Mouse (Mus musculus) myocyte (in vitro differentiated cells): ENCODE results near the gene Mmgt2.
A peak's percentile ranks its signal among the peaks of the same experiment; 100 is the strongest.

Experiments
- CEBPB ChIP-seq: IDR thresholded peaks from 2 replicates; pipeline ENCODE4 v1.6.1; 2011; ENCODE audit warnings: mild to moderate bottlenecking, moderate library complexity; ENCODE audit not compliant: poor library complexity, insufficient read depth, severe bottlenecking
- E2F4 ChIP-seq: IDR thresholded peaks from one replicate; pipeline ENCODE4 v1.6.1; 2011; ENCODE audit warnings: mild to moderate bottlenecking, control low read depth, moderate library complexity; ENCODE audit not compliant: insufficient read depth
- MAX ChIP-seq: IDR thresholded peaks from one replicate; pipeline ENCODE4 v1.6.1; 2011; ENCODE audit warnings: low read depth, mild to moderate bottlenecking, control low read depth
- MYOD1 ChIP-seq, 3 experiments: IDR thresholded peaks; one replicate each; pipeline ENCODE4 v1.6.1; 2011; ENCODE audit warnings: control low read depth in 2 of 3, low read depth in 2 of 3, mild to moderate bottlenecking in 2 of 3, moderate library complexity in 1 of 3; ENCODE audit not compliant: insufficient read length in 2 of 3, control insufficient read depth in 1 of 3
- POLR2A ChIP-seq: IDR thresholded peaks from one replicate; pipeline ENCODE4 v1.6.1; 2011; ENCODE audit warnings: low read depth, mild to moderate bottlenecking, control low read depth, moderate library complexity; ENCODE audit not compliant: insufficient read length
- POLR2AphosphoS2 ChIP-seq: IDR thresholded peaks from one replicate; pipeline ENCODE4 v1.6.1; 2011; ENCODE audit warnings: low read depth, control low read depth; ENCODE audit not compliant: insufficient read length
- SRF ChIP-seq: IDR thresholded peaks from one replicate; pipeline ENCODE4 v1.6.1; 2011; ENCODE audit warnings: low read depth; ENCODE audit not compliant: control insufficient read depth, insufficient read length
- TCF12 ChIP-seq: IDR thresholded peaks from one replicate; pipeline ENCODE4 v1.6.1; 2011; ENCODE audit warnings: mild to moderate bottlenecking, control low read depth; ENCODE audit not compliant: poor library complexity, insufficient read depth, severe bottlenecking
- TCF3 ChIP-seq: IDR thresholded peaks from one replicate; pipeline ENCODE4 v1.6.1; 2011; ENCODE audit warnings: low read depth, control low read depth; ENCODE audit not compliant: insufficient read length
- USF1 ChIP-seq: IDR thresholded peaks from one replicate; pipeline ENCODE4 v1.6.1; 2011; ENCODE audit warnings: low read depth, mild to moderate bottlenecking, control low read depth, moderate library complexity

- TF ChIP-seq POLR2A (no peak), SRF (no peak), MAX (no peak), CEBPB (no peak), TCF12 (no peak), USF1 (no peak), MYOD1 (IDR thresholded peaks at IDR 0.05; ENCODE audit: control insufficient read depth in 1 of 3, insufficient read length in 2 of 3, low read depth in 2 of 3) (peak in 1 of 3 experiments; percentile 28), E2F4 (no peak), POLR2AphosphoS2 (peak; percentile 42), TCF3 (no peak)
These were observed 34.7 kb upstream of the Mmgt2 start for GRCm38 (mm10) chr11:62613657-62614365.
